Mouse (Mus musculus) liver, adult 2 months (tissue): ENCODE measurements around the gene Slc22a20.

Experiments used
- CTCF ChIP-seq: fragments of 200-500 bp; IDR thresholded peaks from 2 replicates; pipeline ENCODE4 v1.5.1; 2011; ENCODE audit warnings: low read depth, low read length, control low read depth
- POLR2A ChIP-seq: fragments of 200-500 bp; IDR thresholded peaks from 2 replicates; pipeline ENCODE4 v1.6.1; 2011; ENCODE audit warnings: low read length, control low read depth; ENCODE audit not compliant: insufficient read depth; ENCODE audit errors: extremely low read depth

GRCm38 (mm10) chr19:6023930-6024329, 38.0 kb upstream of the Slc22a20 start:
- TF ChIP-seq CTCF (no peak), POLR2A (no peak)
